Mouse (Mus musculus): ENCODE data around the gene Ncoa3. TPM values are rescaled to one million over a fixed set of nuclear protein-coding genes. Genes with fewer than 3 reads are reported as not detected.

Ncoa3 gene
- total and polyA plus RNA-seq, 3 experiments, result 20.1 to 32.1 (median 29.1) TPM

- H3K4me3 ChIP-seq, result no peak overlapping the region
- peaks cover 3% of the 10 kb centered on the region for H3K79me2 ChIP-seq (replicated peaks; ENCODE audit: control insufficient read depth, insufficient read depth, low read length)
- DNase-seq, result peak; percentile 40 to 44
- TF ChIP-seq EP300 (IDR thresholded peaks at IDR 0.05; ENCODE audit: insufficient read depth, low read depth, low read length) (peak; percentile 67; the same call in 1 of the 2 replicates), POLR2A (IDR thresholded peaks at IDR 0.05; ENCODE audit: insufficient read depth, low read depth, low read length) (no peak), CTCF (IDR thresholded peaks at IDR 0.05) (peak; percentile 96)
- WGBS, result 26% methylated on average over 10 of the region's 10 CpGs
- intact Hi-C loops (cut with DNase I), result loop anchor here (2.0 to 5.0 kb wide), 5 partner anchors 39 to 519 kb away; partner anchors contain the start of gene Ncoa3
- peaks cover 18% of the 10 kb centered on the region for H3K4me1 ChIP-seq (ENCODE audit: control insufficient read depth, insufficient read depth, low read length)
- H3K27ac ChIP-seq, result peak overlapping the region; percentile 57
- H3K27me3 ChIP-seq (ENCODE audit: control insufficient read depth, insufficient read depth, low read length), result no peaks in the 10 kb centered on the region
- peaks cover 21% of the 10 kb centered on the region for H3K36me3 ChIP-seq (ENCODE audit: control insufficient read depth, insufficient read depth, low read length)
- H3K9ac ChIP-seq (ENCODE audit: low read depth, low read length), result peak overlapping the region; percentile 45; the same call in 1 of the 2 replicates
Measured at GRCm38 (mm10) chr2:166045549-166046501, 53.4 kb downstream of the Ncoa3 start.

GRCm38 (mm10) chr2:166047931-166048330, 55.5 kb downstream of the Ncoa3 start:
- whole genome bisulfite sequencing, result 99% methylated on average over 4 of the region's 4 CpGs

DNA sequence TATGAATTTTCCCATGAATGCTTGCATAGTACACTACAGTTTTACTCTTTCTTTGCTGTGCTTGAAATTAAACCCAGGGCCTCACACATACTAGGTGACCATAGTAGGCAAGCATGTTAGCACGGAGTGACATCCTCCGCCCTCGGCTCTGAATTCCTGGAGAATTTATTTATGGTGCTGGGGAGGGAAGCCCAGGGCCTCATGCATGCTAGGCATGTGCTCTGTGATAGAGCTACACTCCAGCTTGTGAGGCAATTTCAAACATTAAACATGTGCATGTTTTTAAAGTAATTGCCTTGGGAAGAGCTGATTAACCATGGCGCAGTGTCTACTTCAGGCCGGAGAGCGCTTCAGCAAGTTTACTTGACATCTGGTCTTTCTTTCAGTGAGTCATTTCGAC, 56.4 kb downstream of the Ncoa3 start:
- H3K27me3 ChIP-seq (ENCODE audit: control insufficient read depth, insufficient read depth, low read length), result no peaks in the 10 kb centered on the region
- TF ChIP-seq POLR2A (IDR thresholded peaks at IDR 0.05; ENCODE audit: insufficient read depth, low read depth, low read length), result no peak
- TF ChIP-seq CTCF (IDR thresholded peaks at IDR 0.05), result no peak
- TF ChIP-seq EP300 (IDR thresholded peaks at IDR 0.05; ENCODE audit: insufficient read depth, low read depth, low read length), result no peak
- intact Hi-C loops (cut with DNase I), result loop anchor here (5.0 kb wide), 3 partner anchors 42 to 522 kb away; no protein-coding TSS in a partner anchor
- no peak overlapping the region for H3K4me3 ChIP-seq
- H3K4me1 ChIP-seq (ENCODE audit: control insufficient read depth, insufficient read depth, low read length), result peaks cover 12% of the 10 kb centered on the region
- no peak overlapping the region for H3K27ac ChIP-seq
- peaks cover 18% of the 10 kb centered on the region for H3K36me3 ChIP-seq (ENCODE audit: control insufficient read depth, insufficient read depth, low read length)
- DNase-seq, result no peak
- 74% methylated on average over 7 of the region's 7 CpGs for WGBS
- H3K79me2 ChIP-seq (replicated peaks; ENCODE audit: control insufficient read depth, insufficient read depth, low read length), result peaks cover 2% of the 10 kb centered on the region; the same call in 1 of the 2 replicates
- no peak overlapping the region for H3K9ac ChIP-seq (ENCODE audit: low read depth, low read length)

More at GRCm38 (mm10) chr2:166047931-166048330, 55.5 kb downstream of the Ncoa3 start:
- DNase-seq, result no peak
- H3K9ac ChIP-seq (ENCODE audit: low read depth, low read length), result no peak overlapping the region
- intact Hi-C loops (cut with DNase I), result loop anchor here (2.0 to 5.0 kb wide), 4 partner anchors 41 to 521 kb away; no protein-coding TSS in a partner anchor
- H3K79me2 ChIP-seq (replicated peaks; ENCODE audit: control insufficient read depth, insufficient read depth, low read length), result peaks cover 2% of the 10 kb centered on the region; the same call in 1 of the 2 replicates
- H3K36me3 ChIP-seq (ENCODE audit: control insufficient read depth, insufficient read depth, low read length), result peaks cover 18% of the 10 kb centered on the region
- peaks cover 12% of the 10 kb centered on the region for H3K4me1 ChIP-seq (ENCODE audit: control insufficient read depth, insufficient read depth, low read length)
- TF ChIP-seq POLR2A (IDR thresholded peaks at IDR 0.05; ENCODE audit: insufficient read depth, low read depth, low read length) (no peak), EP300 (IDR thresholded peaks at IDR 0.05; ENCODE audit: insufficient read depth, low read depth, low read length) (no peak), CTCF (IDR thresholded peaks at IDR 0.05) (no peak)
- H3K27ac ChIP-seq, result no peak overlapping the region
- no peak overlapping the region for H3K4me3 ChIP-seq
- no peaks in the 10 kb centered on the region for H3K27me3 ChIP-seq (ENCODE audit: control insufficient read depth, insufficient read depth, low read length)

GRCm38 (mm10) chr2:166051421-166051820, 59.0 kb downstream of the Ncoa3 start:
- no peaks in the 10 kb centered on the region for H3K27me3 ChIP-seq (ENCODE audit: control insufficient read depth, insufficient read depth, low read length)
- no peaks in the 10 kb centered on the region; the same call in 1 of the 2 replicates for H3K79me2 ChIP-seq (replicated peaks; ENCODE audit: control insufficient read depth, insufficient read depth, low read length)
- TF ChIP-seq CTCF (IDR thresholded peaks at IDR 0.05) (no peak), EP300 (IDR thresholded peaks at IDR 0.05; ENCODE audit: insufficient read depth, low read depth, low read length) (no peak), POLR2A (IDR thresholded peaks at IDR 0.05; ENCODE audit: insufficient read depth, low read depth, low read length) (no peak)
- no peak overlapping the region for H3K9ac ChIP-seq (ENCODE audit: low read depth, low read length)
- no peak overlapping the region for H3K27ac ChIP-seq
- H3K4me1 ChIP-seq (ENCODE audit: control insufficient read depth, insufficient read depth, low read length), result no peaks in the 10 kb centered on the region; the same call in 1 of the 2 replicates
- no peak overlapping the region for H3K4me3 ChIP-seq
- intact Hi-C loops (cut with DNase I), result no loop called here
- no peak for DNase-seq
- peaks cover 8% of the 10 kb centered on the region; the same call in 1 of the 2 replicates for H3K36me3 ChIP-seq (ENCODE audit: control insufficient read depth, insufficient read depth, low read length)
- 92% methylated on average over 17 of the region's 17 CpGs for WGBS

GRCm38 (mm10) chr2:166051966-166052365, 59.5 kb downstream of the Ncoa3 start:
- no peak overlapping the region for H3K27ac ChIP-seq
- 93% methylated on average over 7 of the region's 7 CpGs for WGBS
- no peaks in the 10 kb centered on the region for H3K4me1 ChIP-seq (ENCODE audit: control insufficient read depth, insufficient read depth, low read length)
- H3K4me3 ChIP-seq, result no peak overlapping the region
- H3K9ac ChIP-seq (ENCODE audit: low read depth, low read length), result no peak overlapping the region
- no peak for DNase-seq
- H3K79me2 ChIP-seq (replicated peaks; ENCODE audit: control insufficient read depth, insufficient read depth, low read length), result no peaks in the 10 kb centered on the region; the same call in 1 of the 2 replicates
- no peaks in the 10 kb centered on the region for H3K27me3 ChIP-seq (ENCODE audit: control insufficient read depth, insufficient read depth, low read length)
- no peak for TF ChIP-seq POLR2A (IDR thresholded peaks at IDR 0.05; ENCODE audit: insufficient read depth, low read depth, low read length)
- TF ChIP-seq EP300 (IDR thresholded peaks at IDR 0.05; ENCODE audit: insufficient read depth, low read depth, low read length), result no peak
- intact Hi-C loops (cut with DNase I), result no loop called here
- peaks cover 8% of the 10 kb centered on the region; the same call in 1 of the 2 replicates for H3K36me3 ChIP-seq (ENCODE audit: control insufficient read depth, insufficient read depth, low read length)

All from heart, adult 2 months (tissue).